In the genomic region with DNA sequence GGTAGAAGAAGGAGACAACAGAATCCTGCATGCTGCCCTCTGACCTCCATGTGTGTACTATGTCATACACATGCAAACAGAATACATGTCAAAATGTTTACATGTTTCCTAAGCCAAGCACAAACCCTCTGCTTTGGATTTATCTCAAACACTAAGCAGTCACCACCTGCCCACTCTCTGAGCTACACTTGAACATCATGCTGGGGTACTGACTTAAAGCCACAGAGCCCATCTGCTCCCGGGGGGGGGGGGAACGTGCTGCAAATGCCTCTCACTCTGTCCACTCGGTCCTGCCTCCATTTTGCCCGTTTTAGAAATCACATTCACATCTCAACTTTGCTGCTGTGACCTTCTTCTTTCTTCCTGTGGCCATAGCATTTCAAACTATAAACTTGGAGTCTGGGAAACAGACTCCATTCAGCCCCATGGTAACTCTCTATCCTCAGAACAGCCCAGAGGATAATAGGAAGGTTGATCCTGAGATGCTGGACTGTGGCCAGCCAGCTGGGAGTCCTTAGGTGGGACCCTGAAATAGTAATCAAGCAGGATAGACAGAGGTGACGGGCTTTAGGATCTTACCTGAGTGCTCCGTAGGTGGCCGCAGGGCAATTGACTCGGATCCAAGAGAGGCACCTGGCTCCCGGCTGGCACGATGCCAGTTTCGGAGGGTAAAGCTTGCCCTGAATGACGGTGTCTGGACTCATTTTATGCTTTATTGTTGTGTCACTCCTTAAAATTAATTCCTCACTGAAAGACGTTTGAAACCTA, we compare ENCODE assay signal across 12 mouse cellular contexts. TPM values are rescaled to one million over a fixed set of nuclear protein-coding genes. Genes with fewer than 3 reads are reported as not detected.
A peak's percentile ranks its signal among the peaks of the same experiment; 100 is the strongest.
DNase-seq lines count a peak whose midpoint lies in the region; ATAC-seq and TF ChIP-seq lines count a peak whose summit lies in the region.
"Had no signal": no experiment of that assay in that cellular context is flagged by ENCODE, and none has a peak within 500 bp of the region (broad histone marks: within the 10 kb centered on the region; RNA-seq: fewer than 3 reads in every experiment).

No protein-coding gene starts in this region.

- TF ChIP-seq CTCF in stomach, postnatal 0 days (IDR thresholded peaks at IDR 0.05; ENCODE audit: low read depth): no peak
- TF ChIP-seq CTCF in kidney, adult 2 months (conservative IDR thresholded peaks at IDR 0.05; ENCODE audit: insufficient read depth, insufficient read length, low read depth, low read length): no peak

- WGBS in forebrain, embryonic 14.5 days: 51% methylated on average over 13 of the region's 13 CpGs
- WGBS in forebrain, embryonic 11.5 days: 85% methylated on average over 13 of the region's 13 CpGs
- WGBS in stomach, embryonic 15.5 days: 73% methylated on average over 13 of the region's 13 CpGs
- 60% methylated on average over 13 of the region's 13 CpGs for WGBS in stomach, postnatal 0 days
- 38% methylated on average over 13 of the region's 13 CpGs for WGBS in kidney, adult 2 months
- WGBS in hindbrain, embryonic 16.5 days: 70% methylated on average over 13 of the region's 13 CpGs

- no peaks in the 10 kb centered on the region for H3K36me3 ChIP-seq in forebrain, embryonic 14.5 days (ENCODE audit: control insufficient read depth, insufficient read depth, low read length)
- no peaks in the 10 kb centered on the region for H3K36me3 ChIP-seq in forebrain, embryonic 11.5 days (ENCODE audit: control insufficient read depth, insufficient read depth, low read length)
- no peaks in the 10 kb centered on the region for H3K36me3 ChIP-seq in stomach, embryonic 15.5 days
- H3K36me3 ChIP-seq in stomach, postnatal 0 days (ENCODE audit: control insufficient read depth, insufficient read depth, low read length): no peaks in the 10 kb centered on the region
- no peaks in the 10 kb centered on the region for H3K36me3 ChIP-seq in kidney, adult 2 months (ENCODE audit: control insufficient read depth, insufficient read depth, low read length)
- H3K36me3 ChIP-seq in hindbrain, embryonic 16.5 days (ENCODE audit: control insufficient read depth, insufficient read depth, low read length): no peaks in the 10 kb centered on the region
- H3K36me3 ChIP-seq: liver, embryonic 15.5 days had no signal

- no peak overlapping the region for H3K27ac ChIP-seq in forebrain, embryonic 14.5 days (ENCODE audit: low read depth, low read length)
- H3K27ac ChIP-seq in forebrain, embryonic 11.5 days (ENCODE audit: low read depth, low read length): no peak overlapping the region
- H3K27ac ChIP-seq in stomach, embryonic 15.5 days: no peak overlapping the region
- no peak overlapping the region for H3K27ac ChIP-seq in stomach, postnatal 0 days (replicated peaks)
- no peak overlapping the region for H3K27ac ChIP-seq in kidney, adult 2 months (ENCODE audit: insufficient read depth, low read depth, low read length)
- H3K27ac ChIP-seq in hindbrain, embryonic 16.5 days (ENCODE audit: low read depth, low read length): no peak overlapping the region
- H3K27ac ChIP-seq: liver, embryonic 15.5 days had no signal

- no peaks in the 10 kb centered on the region for H3K4me1 ChIP-seq in forebrain, embryonic 14.5 days (ENCODE audit: control insufficient read depth, insufficient read depth, low read length)
- no peaks in the 10 kb centered on the region for H3K4me1 ChIP-seq in forebrain, embryonic 11.5 days (replicated peaks; ENCODE audit: control insufficient read depth, insufficient read depth, low read length)
- H3K4me1 ChIP-seq in stomach, embryonic 15.5 days: no peaks in the 10 kb centered on the region
- H3K4me1 ChIP-seq in stomach, postnatal 0 days (replicated peaks; ENCODE audit: control insufficient read depth, insufficient read depth): no peaks in the 10 kb centered on the region
- no peaks in the 10 kb centered on the region for H3K4me1 ChIP-seq in kidney, adult 2 months (ENCODE audit: control insufficient read depth, insufficient read depth, low read length)
- H3K4me1 ChIP-seq in hindbrain, embryonic 16.5 days (ENCODE audit: control insufficient read depth, insufficient read depth, low read depth, low read length): no peaks in the 10 kb centered on the region
- H3K4me1 ChIP-seq: liver, embryonic 15.5 days had no signal

- no peak overlapping the region for H3K9ac ChIP-seq in forebrain, embryonic 14.5 days (ENCODE audit: low read length)
- H3K9ac ChIP-seq in forebrain, embryonic 11.5 days (ENCODE audit: low read length): no peak overlapping the region
- no peak overlapping the region for H3K9ac ChIP-seq in stomach, embryonic 15.5 days
- H3K9ac ChIP-seq in stomach, postnatal 0 days (ENCODE audit: low read length): no peak overlapping the region
- no peak overlapping the region for H3K9ac ChIP-seq in hindbrain, embryonic 16.5 days (ENCODE audit: low read depth, low read length)
- H3K9ac ChIP-seq: liver, embryonic 15.5 days had no signal

- no peak overlapping the region for H3K4me3 ChIP-seq in forebrain, embryonic 14.5 days (ENCODE audit: low read depth, low read length)
- H3K4me3 ChIP-seq in forebrain, embryonic 11.5 days (ENCODE audit: low read depth, low read length): no peak overlapping the region
- H3K4me3 ChIP-seq in stomach, embryonic 15.5 days (replicated peaks): no peak overlapping the region
- no peak overlapping the region for H3K4me3 ChIP-seq in stomach, postnatal 0 days (ENCODE audit: low read depth, low read length)
- no peak overlapping the region for H3K4me3 ChIP-seq in kidney, adult 2 months (ENCODE audit: insufficient read depth, low read depth, low read length)
- H3K4me3 ChIP-seq in hindbrain, embryonic 16.5 days (ENCODE audit: low read length): no peak overlapping the region
- H3K4me3 ChIP-seq: liver, embryonic 15.5 days had no signal

- no peak for TF ChIP-seq EP300 in stomach, postnatal 0 days (optimal IDR thresholded peaks at IDR 0.05)

- peak; percentile 60 for DNase-seq in forebrain, embryonic 14.5 days (ENCODE audit: low spot score)
- DNase-seq in forebrain, embryonic 11.5 days (ENCODE audit: low spot score): no peak
- no peak for DNase-seq in stomach, postnatal 0 days (ENCODE audit: low spot score)
- DNase-seq in kidney, adult 2 months: peak; percentile 33
- DNase-seq in embryo, embryonic 10 days (ENCODE audit: low spot score): no peak
- DNase-seq in thymus, postnatal 14 days: no peak
- DNase-seq: embryo, embryonic 11 days; spleen, adult 18-20 months had no signal

- H3K4me2 ChIP-seq in forebrain, embryonic 14.5 days (ENCODE audit: low read length): no peak overlapping the region
- H3K4me2 ChIP-seq in forebrain, embryonic 11.5 days (ENCODE audit: low read depth, low read length, severe bottlenecking): no peak overlapping the region
- no peak overlapping the region for H3K4me2 ChIP-seq in stomach, embryonic 15.5 days
- H3K4me2 ChIP-seq in stomach, postnatal 0 days (replicated peaks; ENCODE audit: low read depth): no peak overlapping the region
- no peak overlapping the region for H3K4me2 ChIP-seq in hindbrain, embryonic 16.5 days (ENCODE audit: low read length)
- H3K4me2 ChIP-seq: liver, embryonic 15.5 days had no signal

- H3K27me3 ChIP-seq in forebrain, embryonic 14.5 days (replicated peaks; ENCODE audit: control insufficient read depth, insufficient read depth, low read length): no peaks in the 10 kb centered on the region
- no peaks in the 10 kb centered on the region for H3K27me3 ChIP-seq in forebrain, embryonic 11.5 days (ENCODE audit: control insufficient read depth, insufficient read depth, low read length)
- H3K27me3 ChIP-seq in stomach, embryonic 15.5 days (replicated peaks): no peaks in the 10 kb centered on the region
- H3K27me3 ChIP-seq in stomach, postnatal 0 days (ENCODE audit: control insufficient read depth, insufficient read depth, low read length): no peaks in the 10 kb centered on the region
- H3K27me3 ChIP-seq in kidney, adult 2 months (replicated peaks; ENCODE audit: control insufficient read depth, insufficient read depth, low read length): no peaks in the 10 kb centered on the region; the same call in 1 of the 2 replicates
- H3K27me3 ChIP-seq in hindbrain, embryonic 16.5 days (replicated peaks; ENCODE audit: control insufficient read depth, insufficient read depth, low read length): no peaks in the 10 kb centered on the region
- H3K27me3 ChIP-seq: liver, embryonic 15.5 days had no signal

- TF ChIP-seq POLR2A in kidney, adult 2 months (IDR thresholded peaks at IDR 0.05; ENCODE audit: low read depth, low read length): no peak

- peak; percentile 46; the same call in 1 of the 2 replicates for ATAC-seq in forebrain, embryonic 14.5 days
- ATAC-seq in forebrain, embryonic 11.5 days (replicated peaks; ENCODE audit: low FRiP score): no peak
- 0 out of 2 replicates have a peak, but pooled peaks have one; percentile 35 for ATAC-seq in stomach, embryonic 15.5 days (ENCODE audit: insufficient read depth, low FRiP score, low read depth)
- no peak for ATAC-seq in stomach, postnatal 0 days (ENCODE audit: low FRiP score, low TSS enrichment)
- no peak for ATAC-seq in hindbrain, embryonic 16.5 days
- ATAC-seq: midbrain, embryonic 16.5 days had no signal

- H3K9me3 ChIP-seq in forebrain, embryonic 14.5 days (replicated peaks; ENCODE audit: control insufficient read depth, low read length): no peaks in the 10 kb centered on the region
- no peaks in the 10 kb centered on the region for H3K9me3 ChIP-seq in forebrain, embryonic 11.5 days (ENCODE audit: control insufficient read depth, low read length)
- no peaks in the 10 kb centered on the region for H3K9me3 ChIP-seq in stomach, embryonic 15.5 days
- no peaks in the 10 kb centered on the region for H3K9me3 ChIP-seq in stomach, postnatal 0 days (ENCODE audit: control insufficient read depth, low read length)
- H3K9me3 ChIP-seq in hindbrain, embryonic 16.5 days (ENCODE audit: control insufficient read depth, low read length): no peaks in the 10 kb centered on the region
- H3K9me3 ChIP-seq: liver, embryonic 15.5 days had no signal

RNA-seq across cellular contexts. Expression of gene Adamts18, which starts 17.0 kb away (rescaled TPM):
- 8.8 and 13.3 TPM in 2 replicates for polyA plus RNA-seq in forebrain, embryonic 14.5 days (2014; fragmentation: Nextera tagmentation; extraction: Ambion mirVana)
- 4.8 TPM in 2 replicates for polyA plus RNA-seq in forebrain, embryonic 11.5 days (2014; fragmentation: Nextera tagmentation; extraction: Ambion mirVana)
- polyA plus RNA-seq in stomach, embryonic 15.5 days (2015; fragmentation: Nextera tagmentation; extraction: Ambion mirVana): 0.59 and 0.72 TPM in 2 replicates
- polyA plus RNA-seq in stomach, postnatal 0 days (2015; fragmentation: Nextera tagmentation; extraction: Ambion mirVana): 0.53 and 0.90 TPM in 2 replicates
- polyA plus RNA-seq in kidney, adult 2 months (2012; rRNA removed): not detected in 2 replicates
- 2.9 and 3.5 TPM in 2 replicates for polyA plus RNA-seq in hindbrain, embryonic 16.5 days (2015; fragmentation: Nextera tagmentation; extraction: Ambion mirVana)

Comparison
In these comparisons a context has a peak if more than half of its experiments do, and no peak if none do; other contexts are left out.
1. ATAC-seq: peak in forebrain, embryonic 14.5 days (single experiment) and stomach, embryonic 15.5 days (single experiment); none in forebrain, embryonic 11.5 days (single experiment), stomach, postnatal 0 days (single experiment) and hindbrain, embryonic 16.5 days (single experiment).
2. DNase-seq: peak in forebrain, embryonic 14.5 days (single experiment) and kidney, adult 2 months (single experiment); none in forebrain, embryonic 11.5 days (single experiment), stomach, postnatal 0 days (single experiment), embryo, embryonic 10 days (single experiment) and thymus, postnatal 14 days (single experiment).